Mouse (Mus musculus) intestine, embryonic 14.5 days (tissue): ENCODE measurements around the gene Kcnj12. TPM values are rescaled to one million over a fixed set of nuclear protein-coding genes. Genes with fewer than 3 reads are reported as not detected.
A peak's percentile ranks its signal among the peaks of the same experiment; 100 is the strongest.

Source experiments
- ATAC-seq: fragments of 200-750 bp; cut with Nextera tagmentation; replicated peaks from 2 replicates; pipeline ENCODE4 v1.8.0; 2017; ENCODE audit warnings: low read depth, moderate number of reproducible peaks, moderate TSS enrichment, moderate library complexity; ENCODE audit not compliant: low FRiP score, low TSS enrichment
- DNase-seq: peaks from one replicate; pipeline ENCODE4 v3.0.0-alpha.2; 2018; ENCODE audit warnings: low spot score
- H3K27ac ChIP-seq: fragments of 300-500 bp; sonication (generic); 2 replicates; pipeline ENCODE4 v1.5.1; 2014; ENCODE audit warnings: low read depth, mild to moderate bottlenecking, control low read depth
- H3K27me3 ChIP-seq: fragments of 300-500 bp; sonication (generic); replicated peaks from 2 replicates; pipeline ENCODE4 v1.6.1; 2014; ENCODE audit warnings: low read length, control low read depth; ENCODE audit not compliant: control insufficient read depth, insufficient read depth
- H3K36me3 ChIP-seq: fragments of 300-500 bp; sonication (generic); 2 replicates; pipeline ENCODE4 v1.6.1; 2014; ENCODE audit warnings: low read length, control low read depth; ENCODE audit not compliant: control insufficient read depth, insufficient read depth
- H3K4me1 ChIP-seq: fragments of 300-500 bp; sonication (generic); replicated peaks from 2 replicates; pipeline ENCODE4 v1.6.1; 2014; ENCODE audit warnings: low read length, control low read depth, mixed read lengths; ENCODE audit not compliant: control insufficient read depth, insufficient read depth
- H3K4me2 ChIP-seq: fragments of 300-500 bp; sonication (generic); 2 replicates; pipeline ENCODE4 v1.6.1; 2014; ENCODE audit warnings: low read length
- H3K4me3 ChIP-seq: fragments of 300-500 bp; sonication (generic); 2 replicates; pipeline ENCODE4 v1.5.1; 2014; ENCODE audit warnings: low read depth, low read length, control low read depth, mixed read lengths
- H3K9ac ChIP-seq: fragments of 300-500 bp; sonication (generic); 2 replicates; pipeline ENCODE4 v1.6.1; 2014; ENCODE audit warnings: mild to moderate bottlenecking, low read length
- H3K9me3 ChIP-seq: fragments of 300-500 bp; sonication (generic); 2 replicates; pipeline ENCODE4 v1.6.1; 2016; ENCODE audit warnings: low read length, control low read depth; ENCODE audit not compliant: control insufficient read depth
- WGBS: fragments of 180-500 bp; shearing (Covaris S2); extraction: QIAGEN DNeasy Blood & Tissue Kit; methylation state at CpG from one replicate; pipeline ENCODE4 v1.1.7; 2014; 5-methylcytosine and 5-hydroxymethylcytosine counted together
- polyA plus RNA-seq: library from polyadenylated mRNA; unstranded; fragments of >200 nt; fragmentation: Nextera tagmentation; extraction: Ambion mirVana; gene quantifications from 2 replicates; pipeline ENCODE4 v1.2.1, GENCODE M21; 2014

The Kcnj12 gene
- polyA plus RNA-seq, 1 experiment from 2014 or later: 1.8 TPM

GRCm38 (mm10) chr11:61040856-61041652 lies 18.7 kb downstream of the Kcnj12 start:
- no peak overlapping the region for H3K9ac ChIP-seq
- DNase-seq: no peak
- no peaks in the 10 kb centered on the region for H3K27me3 ChIP-seq
- no peak overlapping the region for H3K4me3 ChIP-seq
- ATAC-seq: no peak
- H3K4me1 ChIP-seq: peaks cover 13% of the 10 kb centered on the region; the same call in 1 of the 2 replicates
- no peaks in the 10 kb centered on the region for H3K36me3 ChIP-seq
- 84% methylated on average over 11 of the region's 11 CpGs for WGBS
- no peak overlapping the region for H3K27ac ChIP-seq
- H3K4me2 ChIP-seq: no peak overlapping the region
- H3K9me3 ChIP-seq: no peaks in the 10 kb centered on the region

GRCm38 (mm10) chr11:61042593-61042992 lies 20.2 kb downstream of the Kcnj12 start:
- Histone ChIP-seq H3K4me3 (no peak overlapping the region), H3K9ac (no peak overlapping the region), H3K36me3 (no peaks in the 10 kb centered on the region), H3K27me3 (no peaks in the 10 kb centered on the region), H3K4me1 (peaks cover 13% of the 10 kb centered on the region; the same call in 1 of the 2 replicates), H3K9me3 (no peaks in the 10 kb centered on the region), H3K27ac (no peak overlapping the region), H3K4me2 (no peak overlapping the region)
- DNase-seq: no peak
- peak; percentile 32; the same call in 1 of the 2 replicates for ATAC-seq
- 4% methylated on average over 8 of the region's 8 CpGs for WGBS

- Histone ChIP-seq H3K27ac (no peak overlapping the region), H3K9me3 (no peaks in the 10 kb centered on the region), H3K4me2 (no peak overlapping the region), H3K36me3 (no peaks in the 10 kb centered on the region), H3K4me3 (no peak overlapping the region), H3K9ac (no peak overlapping the region), H3K4me1 (peaks cover 13% of the 10 kb centered on the region; the same call in 1 of the 2 replicates), H3K27me3 (no peaks in the 10 kb centered on the region)
- 68% methylated on average over 12 of the region's 12 CpGs for WGBS
- ATAC-seq: no peak
- DNase-seq: no peak
These were observed 21.0 kb downstream of the Kcnj12 start for GRCm38 (mm10) chr11:61043055-61043992.

GRCm38 (mm10) chr11:61044741-61045140 lies 22.4 kb downstream of the Kcnj12 start:
- no peaks in the 10 kb centered on the region for H3K36me3 ChIP-seq
- WGBS: 81% methylated on average over 5 of the region's 5 CpGs

GRCm38 (mm10) chr11:61047441-61047840 lies 25.1 kb downstream of the Kcnj12 start:
- no peak overlapping the region for H3K9ac ChIP-seq
- H3K4me1 ChIP-seq: peaks cover 9% of the 10 kb centered on the region; the same call in 1 of the 2 replicates
- no peaks in the 10 kb centered on the region for H3K9me3 ChIP-seq
- H3K27ac ChIP-seq: no peak overlapping the region
- H3K4me3 ChIP-seq: no peak overlapping the region
- WGBS: 77% methylated on average over 5 of the region's 5 CpGs
- DNase-seq (no peak), ATAC-seq (no peak)
- no peaks in the 10 kb centered on the region for H3K36me3 ChIP-seq
- no peaks in the 10 kb centered on the region for H3K27me3 ChIP-seq
- H3K4me2 ChIP-seq: no peak overlapping the region

More at GRCm38 (mm10) chr11:61044741-61045140, 22.4 kb downstream of the Kcnj12 start:
- Histone ChIP-seq H3K9ac (no peak overlapping the region), H3K4me3 (no peak overlapping the region), H3K4me2 (no peak overlapping the region), H3K4me1 (peaks cover 13% of the 10 kb centered on the region; the same call in 1 of the 2 replicates), H3K9me3 (no peaks in the 10 kb centered on the region), H3K27me3 (no peaks in the 10 kb centered on the region), H3K27ac (no peak overlapping the region)
- ATAC-seq: no peak
- no peak for DNase-seq

GRCm38 (mm10) chr11:61051151-61051550 lies 28.8 kb downstream of the Kcnj12 start:
- Histone ChIP-seq H3K27ac (no peak overlapping the region), H3K9ac (no peak overlapping the region), H3K4me1 (no peaks in the 10 kb centered on the region), H3K36me3 (no peaks in the 10 kb centered on the region), H3K27me3 (no peaks in the 10 kb centered on the region), H3K4me3 (no peak overlapping the region), H3K9me3 (no peaks in the 10 kb centered on the region), H3K4me2 (no peak overlapping the region)
- DNase-seq (no peak), ATAC-seq (no peak)
- 39% methylated on average over 8 of the region's 8 CpGs for WGBS

- H3K4me2 ChIP-seq: no peak overlapping the region
- DNase-seq: no peak
- no peaks in the 10 kb centered on the region for H3K36me3 ChIP-seq
- H3K4me3 ChIP-seq: no peak overlapping the region
- no peak overlapping the region for H3K27ac ChIP-seq
- H3K9me3 ChIP-seq: no peaks in the 10 kb centered on the region
- WGBS: 69% methylated on average over 5 of the region's 5 CpGs
- no peaks in the 10 kb centered on the region for H3K27me3 ChIP-seq
- H3K9ac ChIP-seq: no peak overlapping the region
- no peaks in the 10 kb centered on the region for H3K4me1 ChIP-seq
- ATAC-seq: no peak
These were observed 34.5 kb downstream of the Kcnj12 start for GRCm38 (mm10) chr11:61056871-61057270.

- no peak overlapping the region for H3K4me3 ChIP-seq
- no peak for ATAC-seq
- H3K4me1 ChIP-seq: no peaks in the 10 kb centered on the region
- no peak overlapping the region for H3K27ac ChIP-seq
- no peaks in the 10 kb centered on the region for H3K9me3 ChIP-seq
- H3K4me2 ChIP-seq: no peak overlapping the region
- 64% methylated on average over 10 of the region's 10 CpGs for WGBS
- no peak for DNase-seq
- no peaks in the 10 kb centered on the region for H3K36me3 ChIP-seq
- H3K27me3 ChIP-seq: no peaks in the 10 kb centered on the region
- no peak overlapping the region for H3K9ac ChIP-seq
These were observed 37.5 kb downstream of the Kcnj12 start for GRCm38 (mm10) chr11:61059691-61060457.
